Mouse (Mus musculus) small intestine, adult 2 months (tissue): ENCODE measurements around the gene Slc12a6. TPM values are rescaled to one million over a fixed set of nuclear protein-coding genes. Genes with fewer than 3 reads are reported as not detected.

Experiments used
- H3K27ac ChIP-seq: fragments of 200-500 bp; 2 replicates; pipeline ENCODE4 v1.5.1; 2012; ENCODE audit warnings: low read depth, low read length, control low read depth, inconsistent platforms; ENCODE audit not compliant: insufficient read depth
- H3K27me3 ChIP-seq: fragments of 200-500 bp; 2 replicates; pipeline ENCODE4 v1.6.1; 2012; ENCODE audit warnings: mild to moderate bottlenecking, moderate library complexity, low read length, inconsistent platforms; ENCODE audit not compliant: control insufficient read depth, insufficient read depth
- H3K36me3 ChIP-seq: fragments of 200-500 bp; 2 replicates; pipeline ENCODE4 v1.6.1; 2012; ENCODE audit warnings: mild to moderate bottlenecking, low read length, control low read depth, inconsistent platforms; ENCODE audit not compliant: control insufficient read depth, insufficient read depth
- H3K4me1 ChIP-seq: fragments of 200-500 bp; 2 replicates; pipeline ENCODE4 v1.6.1; 2012; ENCODE audit warnings: low read length, inconsistent platforms, mixed read lengths; ENCODE audit not compliant: control insufficient read depth, insufficient read depth, insufficient read length
- H3K4me3 ChIP-seq: fragments of 200-500 bp; 2 replicates; pipeline ENCODE4 v1.5.1; 2012; ENCODE audit warnings: low read depth, mild to moderate bottlenecking, control low read depth, inconsistent platforms, low read length, moderate library complexity
- CTCF ChIP-seq: fragments of 200-500 bp; IDR thresholded peaks from 2 replicates; pipeline ENCODE4 v1.5.1; 2012; ENCODE audit warnings: low read depth, mild to moderate bottlenecking, control low read depth, inconsistent platforms, low read length, moderate library complexity, mixed read lengths; ENCODE audit not compliant: insufficient replicate concordance, insufficient read length; ENCODE audit errors: extremely low read depth
- POLR2A ChIP-seq: fragments of 200-500 bp; IDR thresholded peaks from 2 replicates; pipeline ENCODE4 v1.6.1; 2012; ENCODE audit warnings: low read depth, mild to moderate bottlenecking, control low read depth, inconsistent platforms, low read length, moderate library complexity
- WGBS: fragments of 180-500 bp; shearing (Covaris S2); methylation state at CpG from one replicate; pipeline ENCODE4 v1.1.7; 2018; 5-methylcytosine and 5-hydroxymethylcytosine counted together
- polyA plus RNA-seq: library from polyadenylated mRNA; depleted of rRNA; stranded (reverse); fragments of >200 nt; gene quantifications from 2 replicates; pipeline ENCODE4 v1.2.3, GENCODE M21; 2012

Gene Slc12a6
- polyA plus RNA-seq, 1 experiment = 17.6 TPM

- TF ChIP-seq CTCF (no peak), POLR2A (no peak)
- H3K27ac ChIP-seq = no peak overlapping the region
- 8% methylated on average over 4 of the region's 4 CpGs for WGBS
These were observed 27.6 kb upstream of the Slc12a6 start for GRCm38 (mm10) chr2:112238006-112238405.

DNA sequence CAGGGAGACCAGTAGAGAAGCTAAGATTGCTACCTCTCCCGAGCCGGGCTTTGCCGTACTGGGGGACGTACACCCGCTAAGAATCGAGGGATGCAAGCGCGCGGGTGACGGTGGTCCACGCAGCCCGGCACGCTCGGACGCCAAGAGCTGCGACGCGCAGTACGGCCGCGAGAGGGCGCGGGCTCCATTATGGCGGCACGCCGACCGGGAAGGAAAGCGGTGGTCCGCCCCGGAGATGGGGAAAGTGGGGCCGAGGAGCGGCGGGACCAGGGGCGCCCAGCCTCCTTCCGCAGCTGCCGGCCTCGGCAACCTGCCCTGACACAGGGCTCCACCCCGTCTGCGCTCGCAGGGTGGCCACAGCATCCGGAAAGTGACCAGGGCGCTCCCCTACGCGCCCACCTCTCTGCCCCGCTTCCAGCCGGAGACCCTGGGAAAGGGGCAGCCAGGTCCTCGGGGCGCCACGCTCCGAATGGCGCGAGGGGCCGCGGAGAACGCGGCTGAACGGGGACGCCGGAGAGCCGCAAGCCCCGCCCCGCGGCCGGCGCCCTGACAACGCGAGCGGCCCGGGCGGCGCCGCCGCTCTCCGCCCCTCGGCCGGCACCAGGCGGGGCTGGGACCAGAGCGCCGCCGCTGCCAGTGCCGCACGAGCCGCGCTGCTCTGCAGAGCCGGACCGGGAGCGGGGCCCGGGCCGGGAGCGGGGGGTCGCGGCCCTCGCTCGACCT, 26.3 kb upstream of the Slc12a6 start, which contains the start of gene Lpcat4:
Gene Lpcat4, plus strand, starts transcription at position 257 of the 723 bp plus-strand sequence.
- no peaks in the 10 kb centered on the region for H3K27me3 ChIP-seq
- under 1% methylated on average over 92 of the region's 94 CpGs for WGBS
- peaks cover 1% of the 10 kb centered on the region; the same call in 1 of the 2 replicates for H3K36me3 ChIP-seq
- peaks cover 12% of the 10 kb centered on the region for H3K4me1 ChIP-seq
- peak within 1 kb of the TSS; percentile 97 for H3K4me3 ChIP-seq
- TF ChIP-seq CTCF (peak; percentile 71), POLR2A (no peak; the same call in 1 of the 2 replicates)
- H3K27ac ChIP-seq = peak within 1 kb of the TSS; percentile 86

More at GRCm38 (mm10) chr2:112238006-112238405, 27.6 kb upstream of the Slc12a6 start:
- no peak overlapping the region for H3K4me3 ChIP-seq
- no peaks in the 10 kb centered on the region for H3K36me3 ChIP-seq
- H3K27me3 ChIP-seq = no peaks in the 10 kb centered on the region
- peaks cover 8% of the 10 kb centered on the region for H3K4me1 ChIP-seq

GRCm38 (mm10) chr2:112239935-112240721, 25.5 kb upstream of the Slc12a6 start:
- no peaks in the 10 kb centered on the region for H3K27me3 ChIP-seq
- peak overlapping the region; percentile 97 for H3K4me3 ChIP-seq
- H3K27ac ChIP-seq = no peak overlapping the region
- TF ChIP-seq CTCF = no peak
- TF ChIP-seq POLR2A = no peak; the same call in 1 of the 2 replicates
- 1% methylated on average over 28 of the region's 28 CpGs for WGBS
- peaks cover 12% of the 10 kb centered on the region for H3K4me1 ChIP-seq
- H3K36me3 ChIP-seq = peaks cover 1% of the 10 kb centered on the region; the same call in 1 of the 2 replicates

DNA sequence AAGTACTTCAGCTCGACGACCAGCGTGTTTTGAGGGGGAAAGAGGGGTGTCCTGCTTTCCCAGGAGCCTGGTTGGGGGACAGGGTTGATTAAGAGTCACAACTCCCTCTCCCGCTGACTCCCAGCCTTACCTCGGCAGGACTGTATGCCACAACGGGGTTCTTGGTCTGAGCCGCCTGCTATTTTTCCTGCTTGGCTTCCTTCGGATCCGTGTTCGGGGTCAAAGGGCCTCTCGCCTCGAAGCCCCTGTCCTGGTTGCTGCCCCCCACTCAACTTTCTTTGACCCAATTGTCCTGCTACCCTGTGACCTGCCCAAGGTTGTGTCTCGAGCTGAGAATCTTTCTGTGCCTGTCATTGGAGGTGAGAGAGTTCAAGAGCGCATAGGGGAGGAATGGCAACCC, 23.8 kb upstream of the Slc12a6 start:
- H3K4me1 ChIP-seq = peaks cover 12% of the 10 kb centered on the region
- TF ChIP-seq CTCF (no peak), POLR2A (no peak)
- H3K27ac ChIP-seq = no peak overlapping the region
- H3K36me3 ChIP-seq = peaks cover 1% of the 10 kb centered on the region; the same call in 1 of the 2 replicates
- no peaks in the 10 kb centered on the region for H3K27me3 ChIP-seq
- WGBS = 86% methylated on average over 14 of the region's 14 CpGs
- H3K4me3 ChIP-seq = no peak overlapping the region

DNA sequence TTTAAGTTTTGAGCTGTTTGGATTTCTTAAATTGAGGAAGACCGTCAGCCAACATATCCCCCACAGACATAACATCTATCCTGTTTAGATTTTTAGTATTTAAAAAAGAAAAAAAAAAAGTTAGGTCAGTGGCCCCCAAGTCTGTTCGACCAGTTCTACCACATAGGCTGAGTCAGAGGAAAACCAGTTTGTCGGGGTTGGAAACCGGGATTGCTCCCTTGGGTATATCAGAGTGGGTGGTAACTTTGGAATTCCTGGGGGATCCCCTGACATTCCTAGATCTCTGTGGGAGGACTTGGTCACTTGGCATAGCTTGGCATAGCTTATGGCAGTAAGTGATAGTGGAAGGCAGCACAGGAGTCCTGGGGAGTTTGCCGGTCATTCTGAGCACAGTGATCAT, 20.3 kb upstream of the Slc12a6 start:
- Histone ChIP-seq H3K27ac (no peak overlapping the region), H3K4me3 (no peak overlapping the region), H3K4me1 (peaks cover 7% of the 10 kb centered on the region), H3K36me3 (peaks cover 1% of the 10 kb centered on the region; the same call in 1 of the 2 replicates), H3K27me3 (no peaks in the 10 kb centered on the region)
- TF ChIP-seq CTCF = no peak
- TF ChIP-seq POLR2A = no peak
- WGBS = 53% methylated on average over 5 of the region's 5 CpGs

GRCm38 (mm10) chr2:112246193-112246592, 19.4 kb upstream of the Slc12a6 start:
- no peak for TF ChIP-seq POLR2A
- 28% methylated on average over 6 of the region's 6 CpGs for WGBS
- Histone ChIP-seq H3K4me1 (peaks cover 6% of the 10 kb centered on the region), H3K36me3 (peaks cover 1% of the 10 kb centered on the region; the same call in 1 of the 2 replicates), H3K27ac (no peak overlapping the region), H3K4me3 (no peak overlapping the region), H3K27me3 (no peaks in the 10 kb centered on the region)

DNA sequence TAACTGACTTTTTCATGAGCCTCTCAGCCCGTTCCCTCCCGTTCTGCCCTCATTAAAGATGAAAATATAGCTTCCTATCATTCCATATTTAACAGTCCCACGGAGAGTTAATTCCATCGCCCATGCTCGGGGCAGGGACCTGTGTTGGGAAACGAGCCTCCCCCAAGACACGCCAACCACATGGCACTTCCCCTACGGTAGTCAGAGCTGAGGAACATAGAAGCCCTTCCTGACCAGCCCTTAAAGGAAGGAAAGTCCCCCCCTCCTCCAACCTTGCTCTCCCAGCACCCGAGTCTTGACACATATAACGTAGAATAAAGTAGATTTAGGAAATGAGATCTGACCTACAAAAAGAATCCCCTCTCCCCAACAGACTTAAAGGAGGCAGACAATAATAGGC, 18.3 kb upstream of the Slc12a6 start:
- TF ChIP-seq POLR2A (no peak), CTCF (no peak)
- 82% methylated on average over 10 of the region's 10 CpGs for WGBS
- peaks cover 6% of the 10 kb centered on the region; the same call in 1 of the 2 replicates for H3K4me1 ChIP-seq
- peaks cover 1% of the 10 kb centered on the region; the same call in 1 of the 2 replicates for H3K36me3 ChIP-seq
- no peak overlapping the region for H3K27ac ChIP-seq
- H3K4me3 ChIP-seq = no peak overlapping the region
- H3K27me3 ChIP-seq = no peaks in the 10 kb centered on the region
